Mouse (Mus musculus) layer of hippocampus, adult 18-20 months (tissue): Measurements from ENCODE around the gene Fmnl1. TPM values are rescaled to one million over a fixed set of nuclear protein-coding genes. Genes with fewer than 3 reads are reported as not detected.

Experiments used
- DNase-seq, 2 experiments: peaks; one replicate each; pipeline ENCODE4 v3.0.0; 2022; ENCODE audit warnings: low spot score in 2 of 2
- total RNA-seq, 2 experiments: library from RNA; stranded (reverse); gene quantifications; 2 replicates each; pipeline ENCODE4 v1.2.3; 2021

Gene Fmnl1
- total RNA-seq, 2 experiments from 2014 or later = 132 to 148 TPM

DNA sequence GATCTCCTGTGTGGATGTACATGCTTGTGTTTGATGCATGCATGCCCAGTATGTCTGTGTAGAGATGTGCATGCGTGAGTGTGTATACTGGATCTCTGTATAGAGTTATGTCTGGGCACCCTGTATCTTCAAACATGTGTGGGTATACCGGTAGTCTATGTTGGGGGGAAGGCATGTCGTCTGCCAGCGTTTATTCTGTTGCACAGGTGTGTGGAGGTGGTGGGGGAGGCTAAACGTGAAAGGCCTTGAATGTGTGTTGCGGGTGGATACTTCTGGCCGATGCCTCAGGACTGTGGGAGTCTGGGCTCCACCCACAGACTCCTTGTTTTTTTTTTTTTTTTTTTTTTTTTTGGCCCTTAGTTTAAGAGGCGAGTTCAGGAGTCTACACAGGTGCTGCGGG, 10.4 kb downstream of the Fmnl1 start:
- no peak for DNase-seq

DNA sequence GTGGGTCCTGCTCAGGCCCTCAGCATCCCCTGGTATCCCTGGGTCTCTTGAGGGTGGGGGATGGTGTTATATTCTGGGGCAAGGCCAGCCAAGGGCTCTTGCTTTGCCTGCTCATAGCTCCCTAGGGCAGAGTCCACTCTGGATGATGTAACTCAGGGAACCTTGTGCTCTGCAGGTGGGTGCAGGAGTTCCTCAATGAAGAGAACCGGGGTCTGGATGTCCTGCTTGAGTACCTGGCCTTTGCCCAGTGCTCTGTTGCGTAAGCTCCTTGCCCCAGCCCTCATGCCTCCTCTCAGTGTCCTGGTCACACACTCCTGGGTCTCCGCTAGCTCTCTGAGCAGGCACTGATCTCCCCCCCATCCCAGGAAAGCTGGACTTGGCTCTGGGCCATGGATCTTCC, 11.0 kb downstream of the Fmnl1 start:
- DNase-seq = no peak

DNA sequence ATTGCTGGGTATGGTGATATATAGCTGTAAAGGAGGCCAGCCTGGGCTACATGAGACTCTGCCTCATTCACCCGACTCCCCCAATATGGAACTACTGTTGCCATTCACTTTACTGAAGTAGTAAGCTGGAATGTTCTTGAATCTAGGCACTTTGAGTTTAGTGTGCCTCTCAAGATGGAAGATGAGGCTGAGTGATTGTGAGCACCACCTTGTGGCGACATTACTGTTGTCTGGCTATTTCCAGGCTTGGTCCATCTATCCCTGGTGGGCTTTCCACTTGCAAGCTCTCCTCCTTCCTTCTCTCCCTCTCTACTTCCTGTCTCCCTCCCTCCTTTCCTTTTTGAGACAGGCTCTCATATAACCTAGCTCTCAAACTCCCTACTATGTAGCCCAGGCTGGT, 14.0 kb downstream of the Fmnl1 start:
- no peak for DNase-seq

DNA sequence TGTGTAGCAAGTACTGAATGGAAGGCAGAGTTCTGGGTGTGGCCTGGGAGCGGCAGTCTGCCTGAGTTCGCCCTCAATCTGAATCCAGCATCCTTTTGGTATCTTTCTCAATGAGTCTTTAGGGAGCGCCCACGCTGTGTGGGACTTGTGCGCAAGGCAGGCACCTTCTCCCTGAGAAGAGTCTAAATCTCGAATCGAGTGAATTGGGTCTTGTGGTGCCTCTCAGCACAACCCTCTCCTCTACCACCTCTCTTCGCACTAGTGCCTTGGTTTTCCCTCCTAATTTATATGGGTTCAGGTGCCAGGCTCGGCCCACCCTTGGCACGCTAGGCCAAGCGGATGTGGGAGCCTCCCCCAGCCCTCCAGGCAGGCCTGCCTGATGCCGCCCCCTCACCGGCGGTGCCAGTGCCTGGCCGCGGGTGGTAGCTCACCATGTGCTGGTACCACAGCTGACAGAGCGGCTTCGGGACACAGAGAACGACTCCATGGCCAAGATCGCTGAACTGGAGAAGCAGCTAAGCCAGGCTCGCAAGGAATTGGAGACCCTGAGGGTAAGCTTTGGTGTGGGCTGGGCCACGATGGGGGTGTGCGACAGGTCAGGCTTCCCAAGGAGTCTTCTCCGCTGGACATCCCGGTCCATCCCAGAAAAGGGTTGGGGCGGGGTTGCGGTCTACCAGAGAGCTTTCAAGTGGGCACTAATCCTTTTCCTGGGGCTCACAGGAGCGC, 21.5 kb downstream of the Fmnl1 start:
- peak; percentile 79 to 89 for DNase-seq

DNA sequence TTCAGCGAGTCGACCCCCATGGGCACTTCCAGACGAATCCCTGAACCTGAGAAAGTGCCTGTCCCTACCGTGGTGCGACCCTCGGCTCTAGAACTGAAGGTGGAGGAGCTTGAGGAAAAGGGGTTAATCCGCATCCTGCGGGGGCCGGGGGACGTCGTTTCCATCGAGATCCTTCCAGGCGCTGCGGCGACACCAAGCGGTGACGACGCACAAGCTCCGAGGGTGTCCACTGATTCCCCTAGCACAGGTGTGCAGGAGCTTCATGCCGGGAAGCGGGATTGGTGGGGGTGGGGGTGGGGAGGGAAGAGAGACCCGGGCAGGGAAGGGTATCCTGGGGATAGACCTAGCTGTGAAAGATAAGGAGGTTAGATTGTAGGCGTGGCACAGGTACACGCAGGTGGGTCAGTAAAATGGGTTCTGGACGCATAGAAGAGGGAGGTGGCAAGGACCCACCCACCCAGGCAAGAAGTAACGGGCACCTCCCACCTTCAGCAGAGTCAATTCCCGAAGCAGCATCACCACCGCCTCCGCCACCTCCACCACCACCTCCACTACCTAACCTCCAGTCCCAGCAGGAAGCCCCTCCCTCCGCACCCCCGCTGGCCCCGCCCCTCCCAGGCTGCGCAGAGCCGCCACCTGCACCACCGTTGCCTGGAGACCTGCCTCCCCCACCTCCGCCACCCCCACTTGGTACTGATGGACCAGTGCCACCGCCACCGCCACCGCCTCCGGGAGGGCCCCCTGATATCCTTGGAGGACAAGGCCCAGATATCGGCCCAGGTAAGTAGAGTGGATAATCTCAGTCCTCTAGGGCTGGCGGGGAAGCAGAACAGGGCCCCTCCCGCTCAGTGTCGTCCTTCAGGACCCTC, 22.3 kb downstream of the Fmnl1 start:
- peak; percentile 76 to 81 for DNase-seq

DNA sequence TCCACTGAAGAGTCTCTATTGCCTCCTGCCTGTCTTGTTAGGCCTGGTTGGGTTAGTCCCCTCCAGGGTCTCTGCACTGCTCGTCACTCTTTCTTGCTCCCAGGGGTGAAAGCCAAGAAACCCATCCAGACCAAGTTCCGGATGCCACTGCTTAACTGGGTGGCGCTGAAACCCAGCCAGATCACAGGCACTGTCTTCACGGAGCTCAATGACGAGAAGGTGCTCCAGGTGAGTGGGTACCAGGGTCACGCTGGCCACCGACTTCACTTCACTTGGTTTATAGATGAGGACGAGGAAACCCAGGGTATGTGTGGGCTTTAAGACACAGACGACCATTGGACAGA, 22.9 kb downstream of the Fmnl1 start:
- DNase-seq = no peak

DNA sequence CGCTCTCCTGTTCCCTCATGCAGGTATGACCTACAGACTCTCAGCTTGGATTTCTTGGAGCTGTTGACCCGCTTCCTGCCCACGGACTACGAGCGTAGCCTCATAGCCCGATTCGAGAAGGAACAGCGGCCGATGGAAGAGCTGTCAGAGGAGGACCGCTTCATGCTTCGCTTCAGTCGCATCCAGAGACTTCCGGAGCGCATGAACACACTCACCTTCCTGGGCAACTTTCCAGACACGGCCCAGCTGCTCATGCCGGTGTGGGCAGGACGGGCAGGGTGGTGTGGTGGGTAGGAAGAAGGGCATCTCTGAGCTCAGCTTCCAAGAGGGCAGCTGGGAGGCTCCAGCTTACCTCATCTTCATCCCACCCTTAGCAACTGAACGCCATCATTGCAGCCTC, 24.3 kb downstream of the Fmnl1 start:
- no peak for DNase-seq

DNA sequence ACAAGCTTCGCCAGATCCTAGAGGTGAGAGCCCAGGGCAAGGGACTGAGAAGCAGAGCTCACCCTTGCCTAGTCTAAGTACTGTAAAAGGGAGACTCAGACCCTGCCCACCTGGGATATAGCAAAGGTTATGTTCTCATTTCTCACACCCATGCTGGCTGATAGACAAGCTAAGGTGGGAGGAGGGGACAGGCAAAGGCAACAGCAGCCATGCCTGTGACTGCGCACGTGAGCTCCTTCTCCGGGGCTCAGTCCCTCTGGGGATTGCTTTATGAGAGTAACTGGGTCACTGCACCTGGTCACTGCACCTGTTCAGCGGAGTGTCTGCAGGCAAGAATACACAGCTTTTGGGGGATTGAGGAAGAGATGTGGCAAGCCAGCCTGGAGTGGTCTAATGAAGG, 24.7 kb downstream of the Fmnl1 start:
- no peak for DNase-seq

DNA sequence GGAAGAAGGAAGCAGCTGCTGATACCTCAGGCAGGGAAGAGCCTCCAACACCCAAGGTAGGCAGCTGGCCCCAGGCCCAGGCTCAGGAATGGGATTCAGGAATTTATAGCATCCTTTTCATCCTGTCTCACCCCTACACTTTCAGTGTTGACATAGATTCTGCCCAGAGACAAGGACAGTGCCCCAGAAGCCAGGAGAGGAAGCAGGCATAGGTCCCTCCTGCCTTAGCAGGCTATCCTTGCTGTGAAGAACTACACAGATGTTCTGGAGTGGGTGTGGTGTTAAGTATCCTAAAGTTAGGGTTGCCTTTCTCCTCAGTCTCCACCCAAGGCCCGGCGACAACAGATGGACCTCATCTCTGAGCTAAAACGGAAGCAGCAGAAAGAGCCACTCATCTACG, 26.4 kb downstream of the Fmnl1 start:
- no peak for DNase-seq

DNA sequence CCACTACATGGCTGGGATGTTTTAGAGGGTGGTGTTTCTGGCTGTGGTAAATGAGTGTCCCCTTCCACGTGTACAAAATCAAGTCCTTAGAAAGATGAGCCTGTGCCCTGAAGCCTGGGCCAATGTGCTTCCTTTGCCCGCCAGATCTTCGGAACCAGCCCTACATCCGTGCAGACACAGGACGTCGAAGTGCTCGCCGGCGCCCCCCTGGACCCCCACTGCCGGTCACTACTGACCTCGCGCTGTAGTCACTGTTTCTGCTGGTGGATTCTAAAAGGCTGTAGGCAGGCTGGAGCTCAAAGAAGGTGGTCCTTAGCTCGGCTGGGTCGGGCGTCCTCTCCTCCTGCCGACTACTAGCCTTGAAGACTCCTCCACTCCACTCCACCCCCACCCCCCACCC, 27.4 kb downstream of the Fmnl1 start:
- DNase-seq = no peak

DNA sequence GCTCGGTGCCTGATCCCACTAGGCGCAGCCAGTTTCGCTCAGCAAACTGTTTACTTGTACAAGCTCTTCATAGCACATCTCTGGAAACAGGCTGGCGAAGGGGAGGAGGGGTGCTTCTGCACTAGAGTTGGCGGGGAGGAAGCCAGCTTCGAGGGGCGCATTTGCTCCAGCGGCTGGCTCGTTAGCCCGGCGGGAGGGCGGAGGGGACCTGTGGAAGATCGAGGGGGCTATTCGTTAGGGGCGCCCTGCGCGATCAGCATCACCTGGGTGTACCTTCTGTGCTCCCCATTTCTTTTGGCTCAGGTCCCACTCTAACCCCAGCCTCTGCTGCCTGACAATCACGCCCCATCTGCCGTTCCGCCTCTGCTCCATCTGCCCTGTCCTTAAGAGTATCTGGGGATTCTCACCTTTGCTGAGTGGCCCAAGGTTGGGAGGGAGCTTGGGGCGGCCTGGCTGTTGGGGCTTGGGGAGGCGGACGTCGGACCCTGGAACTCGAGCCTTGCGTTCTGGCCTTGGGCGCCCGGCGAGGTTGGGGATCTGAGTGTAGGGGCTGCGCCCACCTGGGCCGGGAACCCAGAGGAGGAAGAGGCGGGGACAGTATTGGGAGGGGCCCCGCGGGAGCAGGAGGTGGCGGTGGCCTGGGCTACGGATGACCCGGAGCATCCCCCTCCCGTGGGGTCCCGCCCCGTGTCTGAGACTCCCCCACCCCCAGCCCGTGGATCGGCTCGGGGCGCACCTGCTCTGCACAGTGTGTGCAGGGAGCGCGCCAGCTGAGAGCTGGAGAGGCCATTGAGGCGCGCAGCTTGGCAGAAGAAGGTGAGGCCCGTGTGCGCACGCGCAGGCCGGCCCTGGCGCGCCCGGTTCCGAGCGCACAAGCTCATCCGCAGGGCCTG, 28.2 kb downstream of the Fmnl1 start:
- DNase-seq = peak; percentile 78 to 91

DNA sequence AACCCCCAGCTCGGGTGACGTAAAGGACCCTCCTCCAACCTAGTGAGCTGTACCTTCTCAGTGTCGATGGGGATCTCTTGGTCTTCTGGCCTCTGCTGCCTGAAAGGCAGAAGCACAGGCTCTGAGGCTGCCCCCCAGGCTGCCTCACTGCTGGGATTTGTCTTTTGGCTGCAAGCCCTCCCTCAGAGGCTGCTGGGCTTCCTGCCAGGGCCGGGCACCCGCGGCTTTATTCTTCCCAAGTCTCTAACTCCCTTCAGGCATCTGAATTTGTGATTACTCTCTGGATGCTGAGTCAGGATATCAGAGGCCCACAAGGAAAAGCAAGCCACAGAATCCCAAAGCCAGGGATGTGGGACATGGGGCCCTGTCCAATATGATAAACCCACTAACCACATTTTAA, 30.8 kb downstream of the Fmnl1 start:
- peak; percentile 76 to 81 for DNase-seq

DNA sequence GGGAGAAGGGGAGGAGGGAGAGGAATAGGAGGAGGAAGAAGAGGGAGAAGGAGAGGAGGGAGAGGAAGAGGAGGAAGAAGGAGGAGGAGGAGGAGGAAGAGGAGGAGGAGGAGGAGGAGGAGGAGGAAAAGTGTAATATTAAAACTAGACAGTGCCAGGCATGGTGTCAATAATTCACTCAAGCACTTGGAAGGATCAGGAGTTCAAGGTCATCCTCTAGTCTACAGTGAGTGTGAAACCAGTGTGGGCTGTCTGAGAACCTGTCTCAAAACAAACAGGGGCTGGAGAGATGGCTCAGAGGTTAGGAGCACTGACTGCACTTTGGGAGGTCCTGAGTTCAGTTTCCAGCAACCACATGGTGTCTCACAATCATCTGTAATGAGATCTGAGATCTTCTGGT, 31.5 kb downstream of the Fmnl1 start:
- DNase-seq = no peak

DNA sequence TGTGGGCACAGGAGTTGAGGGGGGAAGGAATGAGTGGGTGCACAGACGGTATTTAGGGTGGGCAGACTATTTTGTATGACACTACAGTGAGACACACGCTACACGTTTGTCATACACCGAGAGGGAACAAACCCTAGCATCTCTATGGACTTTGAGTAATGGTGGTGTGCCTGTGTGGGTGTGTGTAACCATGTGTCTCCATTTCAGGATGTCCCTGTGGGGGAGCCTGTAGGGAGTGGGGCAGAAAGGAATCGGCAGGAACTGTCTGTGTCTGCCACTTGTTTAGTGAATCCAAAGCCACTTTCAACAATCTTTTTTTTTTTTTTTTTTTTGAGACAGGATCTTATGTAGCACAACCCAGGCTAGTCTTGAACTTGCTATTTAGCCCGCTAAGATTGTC, 35.3 kb downstream of the Fmnl1 start:
- peak in 1 of 2 experiments; percentile 77 for DNase-seq

DNA sequence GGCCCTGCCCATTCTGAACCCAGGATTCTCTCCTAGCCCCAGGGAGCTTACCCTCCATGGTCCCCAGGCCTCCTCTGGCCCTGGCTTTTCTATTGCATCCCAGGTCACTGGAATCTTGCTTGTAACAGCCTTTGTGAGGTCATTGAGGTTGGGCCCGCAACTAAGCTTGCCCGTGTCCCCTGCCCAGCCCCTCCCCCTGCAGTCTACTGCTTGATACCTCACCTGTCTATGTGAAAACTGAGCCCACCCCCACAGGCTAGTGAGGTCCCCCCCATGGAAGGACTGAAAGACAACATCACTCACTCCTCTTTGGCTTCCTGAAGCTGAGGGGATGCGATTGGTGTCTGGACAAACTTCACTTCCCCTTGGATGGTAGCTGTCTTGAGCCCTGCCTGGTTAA, 37.6 kb downstream of the Fmnl1 start, which contains the start of gene 1700023F06Rik:
1700023F06Rik (minus strand) TSS at position 101 of the 400 bp plus-strand sequence.
- no peak for DNase-seq

DNA sequence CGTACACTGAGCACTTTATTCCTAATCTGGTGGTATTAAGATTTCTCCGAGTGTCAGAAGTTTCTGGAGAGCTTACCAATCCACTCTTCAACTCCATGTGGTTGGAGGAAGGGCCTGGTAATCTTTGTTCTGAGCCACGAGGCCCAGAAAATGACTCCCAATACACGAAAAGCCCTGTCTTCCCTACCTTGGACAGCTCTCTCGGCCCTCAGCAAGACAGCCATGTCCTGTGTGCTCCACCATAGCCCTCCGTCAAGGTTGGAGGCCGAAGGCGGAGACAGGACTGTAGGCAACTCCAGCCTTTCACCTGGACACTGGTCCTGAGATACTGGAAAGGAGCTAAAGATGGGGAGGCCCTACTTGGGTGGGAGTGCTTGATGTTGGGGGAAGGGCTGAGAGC, 39.4 kb downstream of the Fmnl1 start:
- DNase-seq = no peak

DNA sequence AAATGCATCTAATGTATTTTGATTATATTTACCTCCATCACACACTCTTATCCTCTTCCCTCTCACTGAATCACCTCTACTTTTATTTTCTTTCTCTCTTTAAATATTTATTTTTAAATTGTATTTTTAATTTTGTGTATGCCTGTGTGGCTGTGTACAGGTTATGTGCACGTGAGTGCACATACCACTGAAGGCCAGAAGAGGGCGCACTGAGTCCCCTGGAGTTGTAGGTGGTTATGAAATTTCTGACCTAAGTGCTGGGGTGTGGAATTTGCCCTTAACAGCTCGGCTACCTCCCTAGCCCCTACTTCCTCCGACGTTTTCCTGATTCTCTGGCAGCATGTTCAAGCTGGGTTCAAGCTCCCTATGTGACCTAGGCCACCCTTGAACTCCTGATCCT, 42.8 kb downstream of the Fmnl1 start:
- no peak for DNase-seq

DNA sequence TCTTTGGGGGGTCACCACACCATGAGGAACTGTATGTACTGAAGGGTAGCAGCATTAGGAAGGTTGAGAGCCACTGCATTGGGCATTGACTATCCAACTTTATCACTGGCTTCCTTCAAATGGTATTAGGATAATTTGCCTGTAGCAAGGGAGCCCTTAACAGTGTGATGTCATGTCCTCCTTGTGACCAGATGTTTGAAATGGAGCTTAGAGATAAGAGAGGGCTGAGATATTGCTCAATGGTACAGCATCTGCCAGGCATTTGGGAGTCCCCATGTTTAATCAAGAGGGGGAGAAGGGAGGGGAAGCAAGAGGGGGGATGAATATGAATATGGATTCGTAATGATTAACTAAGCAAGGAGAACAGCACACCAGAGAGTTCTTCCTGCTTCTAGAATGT, 44.4 kb downstream of the Fmnl1 start:
- no peak for DNase-seq

DNA sequence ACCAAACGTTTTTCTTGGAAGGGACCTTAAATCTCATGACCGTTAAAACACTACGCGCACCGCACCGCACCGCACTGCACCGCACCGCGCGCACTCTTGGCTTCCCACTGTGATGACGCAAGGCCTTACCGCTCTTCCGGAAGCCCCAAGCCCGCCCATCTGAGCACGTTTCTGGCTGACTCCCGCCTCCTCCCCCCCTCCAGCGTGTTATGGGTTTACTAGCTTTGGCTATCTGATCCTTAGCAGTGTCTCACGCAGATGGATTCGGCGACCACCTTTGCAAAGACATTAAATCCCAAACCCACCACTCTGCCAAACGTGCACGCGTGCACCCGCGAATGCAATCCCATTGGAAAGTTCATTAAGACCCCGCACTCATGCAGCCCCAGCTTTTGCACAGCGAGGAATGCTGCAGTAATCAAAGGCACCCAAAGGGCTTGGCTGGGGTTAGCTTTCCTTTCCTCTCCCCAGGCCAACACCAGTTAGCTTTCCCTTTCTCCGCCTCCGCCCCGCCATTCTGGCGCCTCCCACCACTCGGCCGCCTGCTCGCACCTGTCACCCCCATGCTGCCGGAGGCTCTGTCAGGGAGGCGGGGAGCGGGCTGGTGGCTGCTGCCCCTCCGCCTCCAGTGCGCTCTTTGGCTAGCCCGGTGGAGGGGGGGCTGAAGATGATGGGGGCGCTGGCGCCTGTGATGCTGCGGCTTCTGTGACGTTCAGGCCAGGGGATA, 47.0 kb downstream of the Fmnl1 start, which contains the start of gene Spata32:
Spata32 (minus strand) TSS at position 643 of the 727 bp plus-strand sequence.
- DNase-seq = peak; percentile 51 to 69

DNA sequence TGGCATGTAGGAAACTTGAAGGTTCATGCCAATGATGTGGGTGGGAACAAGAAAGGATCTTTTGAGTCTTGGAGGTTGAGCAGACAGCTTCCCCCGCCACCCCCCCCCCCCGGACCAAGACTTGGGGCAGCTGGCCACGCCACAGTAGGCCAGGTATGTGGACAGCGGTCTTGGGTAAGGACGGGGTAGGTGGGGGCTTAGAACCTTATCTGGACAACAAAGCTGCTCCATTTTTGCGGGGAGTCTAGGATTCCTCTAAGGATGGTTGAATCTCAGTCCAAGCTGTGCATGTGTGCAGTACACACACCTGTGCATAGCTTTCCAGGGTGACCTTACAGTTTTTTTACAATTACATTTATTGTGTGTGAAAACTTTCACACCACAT, 47.6 kb downstream of the Fmnl1 start:
- no peak for DNase-seq

DNA sequence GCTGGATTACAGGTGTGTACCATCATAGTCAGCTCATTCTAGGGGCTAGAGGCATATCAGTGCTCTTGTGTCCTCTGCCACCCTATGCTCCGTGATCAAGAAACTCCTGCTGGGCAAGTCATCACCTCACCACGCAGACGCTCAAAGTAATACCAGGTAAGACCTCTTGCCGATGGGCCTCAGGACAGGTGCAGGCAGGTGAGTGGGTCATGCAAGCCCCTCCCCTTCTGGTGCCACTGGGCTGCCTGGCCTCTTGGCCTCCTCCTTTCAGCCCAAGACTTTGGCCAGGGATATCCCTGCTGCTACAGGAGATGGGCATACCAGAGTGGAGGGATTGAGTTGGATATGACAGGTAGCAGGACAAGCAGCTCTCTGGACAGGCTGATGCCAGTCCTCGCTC, 48.4 kb downstream of the Fmnl1 start:
- no peak for DNase-seq
